Mouse (Mus musculus) spleen, adult 2 months (tissue): Measurements from ENCODE around the gene Rmnd5b. TPM values are rescaled to one million over a fixed set of nuclear protein-coding genes. Genes with fewer than 3 reads are reported as not detected.
A peak's percentile ranks its signal among the peaks of the same experiment; 100 is the strongest.

Source experiments
- DNase-seq, 2 experiments: peaks; one replicate each; pipeline versions ENCODE4 v3.0.0 to v3.0.0-alpha.2; 2012 to 2021; ENCODE audit warnings: low spot score in 2 of 2, low read depth in 1 of 2
- H3K27ac ChIP-seq: fragments of 200-500 bp; 2 replicates; pipeline ENCODE4 v1.5.1; 2012; ENCODE audit warnings: low read length, inconsistent platforms; ENCODE audit not compliant: insufficient read depth
- H3K27me3 ChIP-seq: fragments of 200-500 bp; 2 replicates; pipeline ENCODE4 v1.6.1; 2012; ENCODE audit warnings: mild to moderate bottlenecking, moderate library complexity, low read length, inconsistent platforms; ENCODE audit not compliant: control insufficient read depth, insufficient read depth
- H3K36me3 ChIP-seq: fragments of 200-500 bp; 2 replicates; pipeline ENCODE4 v1.6.1; 2012; ENCODE audit warnings: mild to moderate bottlenecking, low read length, inconsistent platforms; ENCODE audit not compliant: control insufficient read depth, insufficient read depth
- H3K4me1 ChIP-seq: fragments of 200-500 bp; 2 replicates; pipeline ENCODE4 v1.6.1; 2011; ENCODE audit warnings: inconsistent platforms; ENCODE audit not compliant: control insufficient read depth, insufficient read depth, insufficient read length
- H3K4me3 ChIP-seq: fragments of 200-500 bp; 2 replicates; pipeline ENCODE4 v1.5.1; 2011; ENCODE audit warnings: mild to moderate bottlenecking, inconsistent platforms; ENCODE audit not compliant: insufficient read depth, insufficient read length; ENCODE audit errors: extremely low read depth
- CTCF ChIP-seq: fragments of 200-500 bp; IDR thresholded peaks from 2 replicates; pipeline ENCODE4 v1.5.1; 2011; ENCODE audit warnings: mild to moderate bottlenecking, inconsistent platforms; ENCODE audit not compliant: insufficient read depth, insufficient read length, insufficient replicate concordance; ENCODE audit errors: extremely low read depth
- POLR2A ChIP-seq: fragments of 200-500 bp; IDR thresholded peaks from 2 replicates; pipeline ENCODE4 v1.6.1; 2011; ENCODE audit warnings: low read depth, low read length, inconsistent platforms
- WGBS: fragments of 180-500 bp; shearing (Covaris S2); methylation state at CpG from one replicate; pipeline ENCODE4 v1.1.7; 2018; 5-methylcytosine and 5-hydroxymethylcytosine counted together
- polyA plus RNA-seq: library from polyadenylated mRNA; depleted of rRNA; stranded (reverse); fragments of >200 nt; gene quantifications from 2 replicates; pipeline ENCODE4 v1.2.3, GENCODE M21; 2012

The Rmnd5b gene
- polyA plus RNA-seq, 1 experiment: 71.2 TPM

DNA sequence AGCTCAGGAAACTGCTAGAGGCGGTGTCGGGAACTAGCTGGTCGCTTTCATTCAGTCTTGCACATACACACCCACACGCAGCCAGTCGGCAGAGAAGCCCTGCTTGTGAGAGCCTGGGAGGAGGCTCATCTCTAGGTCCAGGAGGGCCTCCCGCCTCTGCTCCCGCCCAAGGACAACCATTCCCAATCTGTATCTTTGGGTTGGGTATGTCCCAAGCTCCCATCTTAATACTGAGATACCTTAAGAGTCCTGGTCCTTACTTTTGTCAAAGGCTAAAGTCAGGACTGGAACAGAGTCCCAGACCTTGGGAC lies 14.1 kb upstream of the Rmnd5b start:
- Histone ChIP-seq H3K27ac (no peak overlapping the region), H3K36me3 (peaks cover 3% of the 10 kb centered on the region), H3K27me3 (no peaks in the 10 kb centered on the region), H3K4me1 (peaks cover 33% of the 10 kb centered on the region), H3K4me3 (peak overlapping the region; percentile 85)
- no peak for DNase-seq
- WGBS: 2% methylated on average over 7 of the region's 7 CpGs
- TF ChIP-seq CTCF (no peak), POLR2A (no peak)

DNA sequence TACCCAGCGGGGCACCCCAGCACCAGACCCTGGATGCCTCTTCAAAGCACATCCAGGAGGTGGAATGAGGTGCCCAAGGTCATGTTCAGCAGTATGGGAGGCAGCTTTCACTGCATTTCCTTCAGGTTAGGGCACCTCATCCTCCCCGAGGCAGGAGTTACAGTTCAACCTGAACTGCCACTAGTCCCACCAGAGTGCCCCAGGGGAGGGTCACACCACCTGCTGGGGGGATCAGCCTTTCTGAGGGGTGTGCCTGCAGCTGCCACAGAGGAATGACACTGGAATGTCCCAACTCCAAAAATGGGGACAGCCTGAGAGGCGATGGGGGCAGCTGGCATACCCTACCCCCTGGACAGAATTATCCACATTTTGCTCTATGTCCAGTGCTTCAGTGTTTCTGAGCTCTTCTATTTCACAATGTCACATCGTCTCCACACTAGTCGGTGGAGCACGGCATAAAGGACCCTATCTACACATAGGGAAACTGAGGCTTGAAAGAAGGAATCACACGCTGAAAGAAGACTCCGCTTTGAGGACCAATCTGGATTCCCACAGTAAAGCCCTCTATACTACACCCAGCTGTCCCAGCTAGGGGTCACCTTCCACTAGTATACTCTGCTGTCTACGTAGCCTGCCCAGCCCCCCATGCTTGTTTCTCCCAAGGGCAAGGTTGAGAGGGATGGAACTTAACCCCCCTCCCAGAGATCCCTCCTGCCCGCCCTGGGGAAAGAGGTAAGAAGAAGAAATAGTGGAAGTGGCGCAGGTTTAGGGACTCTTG lies 13.6 kb upstream of the Rmnd5b start:
- whole genome bisulfite sequencing: 46% methylated on average over 11 of the region's 11 CpGs
- Histone ChIP-seq H3K27ac (no peak overlapping the region), H3K4me1 (peaks cover 37% of the 10 kb centered on the region), H3K4me3 (peak overlapping the region; percentile 26; the same call in 1 of the 2 replicates), H3K36me3 (peaks cover 3% of the 10 kb centered on the region), H3K27me3 (no peaks in the 10 kb centered on the region)
- TF ChIP-seq CTCF (no peak), POLR2A (no peak)
- DNase-seq: no peak

DNA sequence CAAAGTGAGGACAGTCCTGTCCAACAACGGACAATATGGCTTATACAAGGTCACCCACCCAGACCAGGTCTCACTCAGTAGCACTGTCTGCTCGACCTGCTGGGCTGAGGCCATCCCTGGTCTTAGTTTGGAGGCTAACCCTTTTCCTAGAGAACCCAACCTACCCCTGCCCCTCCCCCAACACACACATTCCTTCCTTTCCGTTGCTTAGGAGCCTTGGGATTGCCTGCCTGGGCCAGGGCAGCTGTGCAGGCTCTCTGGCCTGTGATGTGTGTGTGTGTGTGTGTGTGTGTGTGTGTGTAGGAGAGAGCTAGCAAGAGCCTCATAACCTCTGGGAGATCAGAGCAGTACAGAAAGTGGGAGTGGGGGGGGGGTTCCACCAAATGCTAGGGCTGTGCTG lies 12.9 kb upstream of the Rmnd5b start:
- H3K4me1 ChIP-seq: peaks cover 44% of the 10 kb centered on the region
- TF ChIP-seq POLR2A (no peak), CTCF (no peak)
- H3K4me3 ChIP-seq: no peak overlapping the region
- H3K27me3 ChIP-seq: no peaks in the 10 kb centered on the region
- WGBS: 73% methylated on average over 3 of the region's 3 CpGs
- H3K27ac ChIP-seq: no peak overlapping the region
- no peak for DNase-seq
- H3K36me3 ChIP-seq: peaks cover 3% of the 10 kb centered on the region

DNA sequence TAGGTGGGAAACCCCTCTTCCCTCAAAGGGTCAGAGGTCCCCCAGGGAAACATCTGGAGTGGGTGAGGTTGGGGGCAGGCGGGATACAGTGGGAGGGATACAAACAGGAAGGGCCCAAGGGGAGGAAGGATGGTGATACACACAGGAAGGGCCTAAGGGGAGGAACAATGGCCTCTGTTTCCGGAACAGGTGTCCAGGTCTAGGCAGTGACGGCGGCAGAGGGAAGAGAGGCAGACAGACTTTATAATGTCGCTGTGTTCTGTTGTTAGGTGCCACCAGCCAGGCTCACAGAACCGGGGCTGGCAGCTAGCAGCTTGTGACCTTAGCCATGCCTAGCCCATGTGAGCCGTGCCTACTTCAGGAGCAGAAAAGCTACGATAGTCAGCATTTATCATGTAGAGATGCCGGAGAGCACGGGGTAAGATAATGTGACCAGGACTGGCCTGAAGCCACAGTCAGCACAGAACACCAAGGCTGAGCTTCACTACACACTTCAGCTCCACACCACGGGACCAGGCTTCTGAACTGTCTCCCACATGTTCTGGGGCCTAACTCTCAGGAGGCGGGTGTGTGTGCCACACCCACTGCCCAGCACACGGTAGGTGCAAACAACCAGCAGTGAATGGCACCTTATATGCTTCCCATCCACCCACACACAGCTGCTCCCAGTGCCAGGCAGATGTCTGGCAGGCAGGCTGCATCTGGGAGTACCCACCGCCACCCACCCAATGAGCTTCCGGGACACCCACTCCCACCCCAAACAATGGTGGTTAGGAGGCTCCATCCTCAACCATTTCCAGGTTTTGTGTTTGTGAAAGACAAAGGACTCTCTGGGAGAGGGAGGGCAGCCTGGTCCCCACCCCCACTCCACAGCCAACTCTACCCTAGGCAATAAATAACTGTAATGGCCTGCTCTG lies 11.3 kb upstream of the Rmnd5b start:
- H3K4me1 ChIP-seq: peaks cover 51% of the 10 kb centered on the region
- H3K36me3 ChIP-seq: peaks cover 6% of the 10 kb centered on the region
- peak overlapping the region; percentile 67 for H3K27ac ChIP-seq
- DNase-seq: peak in 1 of 2 experiments; percentile 21
- 35% methylated on average over 15 of the region's 15 CpGs for WGBS
- TF ChIP-seq POLR2A (no peak), CTCF (no peak)
- no peaks in the 10 kb centered on the region for H3K27me3 ChIP-seq
- H3K4me3 ChIP-seq: 0 out of 2 replicates have a peak overlapping the region, but pooled peaks have one; percentile 0

DNA sequence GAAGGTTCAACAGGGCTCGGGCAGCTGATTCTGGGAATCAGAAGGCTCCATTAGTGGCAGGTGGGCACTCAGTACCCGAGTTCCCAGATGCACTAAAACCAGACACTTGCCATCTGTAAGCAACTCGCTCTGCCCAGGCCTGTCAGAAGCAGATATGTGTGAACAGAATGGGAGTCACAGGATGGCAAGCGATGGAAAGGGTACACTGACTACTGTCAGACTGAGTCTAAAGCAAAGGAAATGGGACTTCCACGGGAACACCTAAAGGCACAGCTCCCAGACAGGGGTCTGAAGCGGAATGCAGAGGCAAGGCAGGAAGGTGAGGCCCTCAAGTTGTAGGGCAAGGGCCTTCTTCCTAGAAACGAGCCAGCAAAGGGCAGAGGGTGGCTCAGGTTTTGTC lies 10.5 kb upstream of the Rmnd5b start:
- Histone ChIP-seq H3K4me1 (peaks cover 51% of the 10 kb centered on the region), H3K27ac (peak overlapping the region; percentile 67), H3K27me3 (no peaks in the 10 kb centered on the region), H3K36me3 (peaks cover 6% of the 10 kb centered on the region), H3K4me3 (no peak overlapping the region)
- TF ChIP-seq CTCF (no peak), POLR2A (no peak)
- 72% methylated on average over 7 of the region's 7 CpGs for whole genome bisulfite sequencing
- DNase-seq: no peak

DNA sequence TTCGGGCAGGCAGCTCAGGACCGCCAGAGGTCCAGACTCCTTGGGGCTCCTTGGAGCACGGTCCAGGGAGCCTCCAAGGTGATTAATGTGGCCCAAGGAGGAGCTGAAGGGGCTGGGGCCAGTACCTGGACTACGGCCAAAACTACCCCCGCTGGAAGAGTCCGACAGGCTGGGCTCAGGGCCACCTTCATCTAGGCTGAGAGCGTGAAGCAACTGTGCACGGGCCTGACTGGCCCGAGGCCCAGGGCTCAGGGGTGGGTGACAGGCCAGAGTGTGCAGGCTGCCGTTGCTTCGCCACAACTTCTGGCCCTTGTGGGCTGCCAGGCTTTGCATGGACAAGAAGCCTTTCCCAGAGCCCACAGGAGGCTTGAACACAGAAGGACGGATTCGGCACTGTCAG lies 9.6 kb upstream of the Rmnd5b start:
- TF ChIP-seq POLR2A (no peak), CTCF (no peak)
- no peak for DNase-seq
- Histone ChIP-seq H3K4me1 (peaks cover 51% of the 10 kb centered on the region), H3K4me3 (no peak overlapping the region), H3K27ac (0 out of 2 replicates have a peak overlapping the region, but pooled peaks have one; percentile 87), H3K36me3 (peaks cover 6% of the 10 kb centered on the region), H3K27me3 (no peaks in the 10 kb centered on the region)
- WGBS: 87% methylated on average over 13 of the region's 13 CpGs
